Mouse (Mus musculus): ENCODE measurements around the gene H2-M10.1.
"Not testable (repeated sequence)": the region's sequence is repeated elsewhere in the genome, so short reads cannot be mapped to it uniquely, and the experiment has no call there.

H2-M10.1 gene

GRCm38 (mm10) chr17:36326055-36326454 is at the start of gene H2-M10.1:
H2-M10.1 (minus strand) TSS chr17:36326155.
- in situ Hi-C loops (cut with MboI, MseI): no loop called here

- in situ Hi-C loops (cut with MboI, MseI): not testable (repeated sequence)
Measured at GRCm38 (mm10) chr17:36368317-36368716, 42.4 kb upstream of the H2-M10.1 start, which contains the start of gene H2-M10.3. H2-M10.3 (minus strand) TSS chr17:36368417.

GRCm38 (mm10) chr17:36362404-36362803 is 36.4 kb upstream of the H2-M10.1 start:
- in situ Hi-C loops (cut with MboI, MseI): loop anchor here in 1 of 2 experiments (5.0 kb wide), 2 partner anchors 40 to 50 kb away; no protein-coding TSS in a partner anchor

- in situ Hi-C loops (cut with MboI, MseI): loop anchor here (5.0 to 10.0 kb wide), 4 partner anchors 50 to 370 kb away; no protein-coding TSS in a partner anchor
Measured at GRCm38 (mm10) chr17:36357512-36357911, 31.6 kb upstream of the H2-M10.1 start.

DNA sequence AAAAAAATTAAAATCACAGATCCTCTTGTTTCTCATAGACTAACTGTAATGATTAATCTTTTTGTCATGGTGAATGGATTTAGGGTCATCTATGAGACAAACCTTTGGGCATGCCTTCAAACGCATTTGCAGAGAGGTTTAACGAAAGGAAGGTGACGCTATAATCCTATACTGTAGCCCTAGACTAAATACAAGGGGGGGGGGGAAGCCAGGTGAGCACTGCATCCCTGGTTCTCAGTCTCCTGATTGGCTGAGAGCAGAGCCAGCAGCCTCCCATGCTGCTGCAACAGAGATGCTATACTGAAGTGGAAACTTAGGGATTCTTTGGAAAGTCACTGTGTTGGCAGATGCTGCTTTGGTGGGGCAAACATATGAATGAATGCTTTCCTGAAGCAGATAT is 29.8 kb upstream of the H2-M10.1 start:
- in situ Hi-C loops (cut with MboI, MseI): loop anchor here (5.0 to 10.0 kb wide), 4 partner anchors 48 to 372 kb away; no protein-coding TSS in a partner anchor

DNA sequence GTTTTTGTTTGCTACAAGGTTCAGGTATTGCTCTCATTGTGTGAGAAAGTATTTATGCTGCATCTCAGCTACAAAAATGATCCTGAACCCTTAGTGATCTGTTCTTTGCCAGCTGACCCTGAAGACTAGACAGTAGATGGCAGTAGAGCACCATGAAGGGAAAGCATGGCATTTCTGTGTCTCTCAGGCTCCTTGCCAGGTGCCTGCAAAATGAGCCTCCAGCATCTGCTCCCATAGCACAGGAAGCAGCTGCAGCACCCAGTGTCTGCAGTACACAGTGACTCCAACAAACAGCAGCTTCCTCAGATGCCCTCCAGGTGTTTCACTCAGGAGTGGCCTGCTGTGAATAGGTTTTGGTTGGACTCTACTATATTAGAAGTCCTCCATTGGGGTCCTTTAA is 29.4 kb upstream of the H2-M10.1 start:
- in situ Hi-C loops (cut with MboI, MseI): loop anchor here (5.0 to 10.0 kb wide), 4 partner anchors 48 to 372 kb away; no protein-coding TSS in a partner anchor

GRCm38 (mm10) chr17:36315689-36316253 is 10.2 kb downstream of the H2-M10.1 start:
- in situ Hi-C loops (cut with MboI, MseI): loop anchor here in 1 of 2 experiments (10.0 kb wide), 1 partner anchor 99 kb away; no protein-coding TSS in a partner anchor

- in situ Hi-C loops (cut with MboI, MseI): loop anchor here in 1 of 2 experiments (10.0 kb wide), 1 partner anchor 100 kb away; no protein-coding TSS in a partner anchor
Measured at GRCm38 (mm10) chr17:36315041-36315688, 10.8 kb downstream of the H2-M10.1 start.

GRCm38 (mm10) chr17:36314511-36314910 is 11.4 kb downstream of the H2-M10.1 start:
- in situ Hi-C loops (cut with MboI, MseI): loop anchor here (5.0 to 10.0 kb wide), 2 partner anchors 100 to 103 kb away; no protein-coding TSS in a partner anchor

DNA sequence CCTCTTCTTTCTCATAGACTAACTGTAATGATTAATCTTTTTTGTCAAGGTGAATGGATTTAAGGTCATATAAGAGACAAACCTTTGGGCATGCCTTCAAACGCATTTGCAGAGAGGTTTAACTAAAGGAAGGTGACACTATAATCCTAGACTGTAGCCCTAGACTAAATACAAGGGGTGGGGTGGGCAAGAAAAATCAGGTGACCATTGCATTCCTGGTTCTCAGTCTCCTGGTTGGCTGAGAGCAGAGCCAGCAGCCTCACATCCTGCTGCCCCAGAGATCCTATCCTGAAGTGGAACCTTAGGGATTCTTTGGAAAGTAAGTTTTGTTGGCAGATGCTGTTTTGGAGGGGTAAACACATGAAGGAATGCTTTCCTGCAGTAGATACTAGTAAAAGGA is 16.7 kb downstream of the H2-M10.1 start:
- in situ Hi-C loops (cut with MboI, MseI): loop anchor here (5.0 kb wide), 2 partner anchors 48 to 418 kb away; no protein-coding TSS in a partner anchor

DNA sequence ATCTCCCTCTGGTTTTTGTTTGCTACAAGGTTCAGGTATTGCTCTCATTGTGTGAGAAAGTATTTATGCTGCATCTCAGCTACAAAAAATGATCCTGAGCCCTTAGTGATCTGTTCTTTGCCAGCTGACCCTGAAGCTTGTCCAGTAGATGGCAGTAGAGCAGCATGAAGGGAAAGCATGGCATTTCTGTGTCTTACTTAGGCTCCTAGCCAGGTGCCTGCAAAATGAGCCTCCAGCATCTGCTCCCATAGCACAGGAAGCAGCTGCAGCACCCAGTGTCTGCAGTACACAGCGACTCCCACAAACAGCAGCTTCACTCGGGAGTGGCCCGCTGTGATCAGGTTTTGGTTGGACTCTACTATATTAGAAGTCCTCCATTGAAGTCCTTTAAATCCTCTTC is 17.1 kb downstream of the H2-M10.1 start:
- in situ Hi-C loops (cut with MboI, MseI): loop anchor here (5.0 kb wide), 2 partner anchors 48 to 418 kb away; no protein-coding TSS in a partner anchor

GRCm38 (mm10) chr17:36286390-36286789 is 39.6 kb downstream of the H2-M10.1 start, which contains the start of gene H2-M10.2:
H2-M10.2 (minus strand) TSS chr17:36286490.
- in situ Hi-C loops (cut with MboI, MseI): no loop called here

GRCm38 (mm10) chr17:36281521-36282245 is 44.3 kb downstream of the H2-M10.1 start:
- in situ Hi-C loops (cut with MboI, MseI): no loop called here

- in situ Hi-C loops (cut with MboI, MseI): loop anchor here in 1 of 2 experiments (5.0 to 25.0 kb wide), 2 partner anchors 678 to 1687 kb away; partner anchors contain the start of genes Ager, Gpsm3, Pbx2 and Ppp1r11
Measured at GRCm38 (mm10) chr17:36274776-36275175, 51.2 kb downstream of the H2-M10.1 start.

DNA sequence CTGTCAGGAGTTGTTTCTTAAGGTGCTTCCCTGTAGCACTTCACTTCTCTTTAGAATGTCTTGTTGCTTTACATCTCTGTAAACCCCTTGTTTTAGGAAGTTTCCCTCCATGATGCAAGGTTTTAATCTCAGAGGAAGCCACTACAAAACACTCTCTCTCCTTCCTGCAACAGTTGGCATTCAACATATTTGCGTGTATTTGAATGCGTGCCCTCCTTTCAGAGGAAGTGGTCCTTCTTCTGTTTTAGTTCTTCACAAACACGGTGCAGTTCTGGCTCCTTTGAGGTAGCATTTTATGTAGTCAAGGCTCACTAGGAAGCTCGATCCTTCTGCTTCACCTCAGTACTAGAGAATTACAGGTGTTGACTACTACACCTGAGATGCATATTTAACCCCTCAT is 52.2 kb downstream of the H2-M10.1 start:
- in situ Hi-C loops (cut with MboI, MseI): loop anchor here in 1 of 2 experiments (5.0 to 25.0 kb wide), 2 partner anchors 679 to 1686 kb away; partner anchors contain the start of genes Ager, Gpsm3, Pbx2 and Ppp1r11

Data from T-helper 17 cell (primary cell).